Mouse (Mus musculus): ENCODE results near the gene Gm20388.

GRCm38 (mm10) chr8:122340761-122341160 lies 2430.1 kb downstream of the Gm20388 start:
- no peak for TF ChIP-seq CTCF (IDR thresholded peaks at IDR 0.05; ENCODE audit: low read depth, low read length)
- no peak for TF ChIP-seq POLR2AphosphoS5 (IDR thresholded peaks at IDR 0.05; ENCODE audit: insufficient replicate concordance, low read depth, low read length)
- no peak for TF ChIP-seq GATA2 (IDR thresholded peaks at IDR 0.05; ENCODE audit: borderline replicate concordance, low read depth, low read length)

All from G1E (cell line).